Mouse (Mus musculus) embryonic fibroblast, embryonic 13.5 days (primary cell): ENCODE results near the gene Trappc10.

Source experiments
- CTCF ChIP-seq: IDR thresholded peaks from 2 replicates; pipeline ENCODE4 v1.5.1; 2011; ENCODE audit warnings: mild to moderate bottlenecking, control low read depth, low read length, moderate library complexity, borderline replicate concordance; ENCODE audit not compliant: insufficient read depth
- POLR2A ChIP-seq: IDR thresholded peaks from 2 replicates; pipeline ENCODE4 v1.6.1; 2011; ENCODE audit warnings: low read depth, mild to moderate bottlenecking, control low read depth, low read length, moderate library complexity

- no peak for TF ChIP-seq CTCF
- TF ChIP-seq POLR2A, result no peak
These were observed 81.2 kb downstream of the Trappc10 start for GRCm38 (mm10) chr10:78163241-78163640.
